Mouse (Mus musculus): ENCODE results near the gene Rab19. TPM values are rescaled to one million over a fixed set of nuclear protein-coding genes. Genes with fewer than 3 reads are reported as not detected.
"Not testable (repeated sequence)": the region's sequence is repeated elsewhere in the genome, so short reads cannot be mapped to it uniquely, and the experiment has no call there.

The Rab19 gene
- total RNA-seq, 2 experiments from 2014 or later, result not detected

DNA sequence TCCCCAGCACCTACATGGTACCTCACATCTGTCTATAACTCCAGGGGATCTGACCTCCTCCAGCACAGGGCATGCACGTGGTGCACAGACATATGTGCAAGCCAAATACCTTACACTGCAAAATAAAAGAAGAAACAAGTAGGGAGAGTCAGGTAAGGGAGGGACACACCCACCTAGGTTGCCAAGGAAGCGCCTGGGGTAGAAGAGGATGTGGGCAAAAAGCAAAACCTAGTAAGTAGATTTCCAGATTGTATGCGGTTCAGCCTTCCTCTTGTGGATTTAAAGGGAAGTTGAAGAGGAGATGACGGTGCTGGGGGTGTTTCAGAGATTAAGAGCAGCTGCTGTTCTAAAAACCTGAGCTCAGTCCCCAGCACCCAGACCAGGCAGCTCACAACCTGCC, 1.8 kb upstream of the Rab19 start:
- DNase-seq (ENCODE audit: low spot score in 2 of 2), result no peak

- no peak for DNase-seq (ENCODE audit: low spot score in 2 of 2)
Observed at GRCm38 (mm10) chr6:39379749-39380148, 1.2 kb upstream of the Rab19 start.

DNA sequence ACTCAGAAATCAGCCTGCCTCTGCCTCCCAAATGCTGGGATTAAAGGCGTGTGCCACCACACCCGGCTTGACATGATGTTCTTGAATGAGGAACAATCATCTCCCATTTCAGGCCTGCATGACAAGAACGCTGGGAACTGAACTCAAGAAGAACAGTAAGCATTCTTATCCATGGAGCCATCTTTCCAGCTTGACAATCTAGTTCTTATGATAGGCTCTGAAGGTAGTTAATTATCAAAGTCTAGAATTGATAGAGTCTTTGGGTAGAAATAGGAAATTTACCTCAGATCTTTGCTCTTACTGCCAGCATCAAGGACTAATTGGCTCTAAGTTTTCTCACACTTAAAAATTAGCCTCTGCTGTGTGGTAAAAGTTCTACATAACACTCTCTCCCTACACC, 699 bp upstream of the Rab19 start:
- no peak for DNase-seq (ENCODE audit: low spot score in 2 of 2)

- DNase-seq (ENCODE audit: low spot score in 2 of 2), result no peak
Observed at GRCm38 (mm10) chr6:39389988-39390387, 9.0 kb downstream of the Rab19 start.

DNA sequence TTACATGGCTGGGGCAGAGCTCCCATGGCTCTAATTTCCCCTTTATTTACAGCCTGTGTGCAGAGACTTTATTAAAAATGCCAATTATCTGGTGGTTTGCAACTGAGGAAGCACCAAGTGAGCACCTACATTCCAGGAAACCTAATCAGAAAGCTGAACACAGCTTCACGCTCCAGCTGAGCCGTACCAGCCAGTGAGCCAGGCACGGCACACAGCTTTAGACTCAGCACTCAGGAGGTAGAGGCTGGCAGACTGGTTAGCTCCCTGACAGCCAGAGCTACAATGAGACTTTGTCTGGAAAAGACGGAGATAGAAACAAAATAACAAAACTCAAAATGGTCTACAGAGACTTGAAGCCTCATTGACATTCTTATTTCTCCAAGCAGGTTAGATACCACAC, 14.5 kb downstream of the Rab19 start:
- no peak for DNase-seq (ENCODE audit: low spot score in 2 of 2)

- no peak for DNase-seq (ENCODE audit: low spot score in 2 of 2)
Observed at GRCm38 (mm10) chr6:39395916-39396315, 14.9 kb downstream of the Rab19 start.

GRCm38 (mm10) chr6:39397046-39397445, 16.1 kb downstream of the Rab19 start:
- DNase-seq (ENCODE audit: low spot score in 2 of 2), result no peak

GRCm38 (mm10) chr6:39398342-39398741, 17.4 kb downstream of the Rab19 start:
- no peak for DNase-seq (ENCODE audit: low spot score in 2 of 2)

GRCm38 (mm10) chr6:39400343-39400742, 19.4 kb downstream of the Rab19 start:
- no peak for DNase-seq (ENCODE audit: low spot score in 2 of 2)

GRCm38 (mm10) chr6:39403136-39403535, 22.2 kb downstream of the Rab19 start:
- DNase-seq (ENCODE audit: low spot score in 2 of 2), result no peak

DNA sequence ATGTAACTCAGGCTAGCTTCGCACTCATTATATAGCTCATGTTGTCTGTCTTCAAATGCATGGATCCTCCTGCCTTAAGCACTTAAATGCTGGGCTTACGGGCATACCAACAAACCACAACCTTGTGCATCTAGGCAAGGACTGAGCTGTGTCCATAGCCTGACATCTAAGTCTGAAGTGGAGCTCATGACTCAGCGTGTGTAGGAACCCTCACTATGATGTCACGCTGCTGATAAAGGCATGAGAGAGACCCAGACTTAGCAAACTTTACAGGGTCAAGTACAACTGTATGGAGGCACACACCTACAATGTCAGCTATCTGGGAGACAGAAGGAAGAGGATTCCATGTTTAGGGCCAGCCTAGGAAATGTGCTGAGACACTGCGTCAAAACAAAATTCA, 25.5 kb downstream of the Rab19 start:
- no peak for DNase-seq (ENCODE audit: low spot score in 2 of 2)

DNA sequence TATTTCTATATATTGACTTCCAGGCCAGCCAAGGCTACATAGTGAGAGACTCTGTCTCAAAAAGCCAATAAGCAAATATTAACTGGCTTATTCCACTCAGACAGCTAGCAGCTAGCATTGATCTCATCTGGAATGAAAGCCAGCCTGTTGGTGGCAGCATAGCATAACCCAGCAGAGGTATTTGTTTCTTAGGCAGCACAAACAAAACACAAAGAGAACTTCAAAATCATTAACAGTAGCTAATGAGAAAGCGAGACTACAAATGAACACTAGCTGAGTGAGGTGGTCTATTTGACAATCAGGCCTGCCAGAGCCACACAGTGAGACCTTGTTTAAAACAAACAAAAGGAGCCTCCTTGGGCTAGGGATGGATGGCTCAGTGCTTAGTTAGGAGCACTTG, 33.1 kb downstream of the Rab19 start:
- no peak for DNase-seq (ENCODE audit: low spot score in 2 of 2)

GRCm38 (mm10) chr6:39415762-39416161, 34.8 kb downstream of the Rab19 start:
- peak; percentile 70 to 83 for DNase-seq (ENCODE audit: low spot score in 2 of 2)

- DNase-seq (ENCODE audit: low spot score in 2 of 2), result not testable (repeated sequence)
Observed at GRCm38 (mm10) chr6:39416654-39417053, 35.7 kb downstream of the Rab19 start.

DNA sequence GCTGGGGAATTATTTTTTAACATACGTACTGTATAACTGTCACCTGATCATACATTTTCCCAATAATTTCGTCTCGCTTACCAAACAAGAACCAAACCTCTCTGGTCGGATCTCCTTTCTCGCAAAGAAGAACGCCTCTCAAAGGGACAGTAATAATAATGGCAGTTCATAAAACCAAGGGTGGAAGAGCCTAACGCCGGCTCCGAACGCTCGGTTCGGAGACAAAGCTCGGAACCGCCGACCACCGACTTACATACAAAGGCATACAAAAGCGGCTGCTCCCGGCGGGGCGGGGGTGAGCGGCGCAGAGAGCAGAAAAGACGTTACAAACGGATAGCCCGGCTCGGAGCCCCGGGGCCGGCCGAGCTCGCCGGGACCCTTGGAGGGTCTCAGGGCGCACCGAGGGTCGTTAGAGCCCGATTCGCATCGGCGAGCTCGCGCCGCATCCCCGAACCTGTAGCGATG, 38.4 kb downstream of the Rab19 start:
- DNase-seq (ENCODE audit: low spot score in 2 of 2), result peak; percentile 34 to 52

DNA sequence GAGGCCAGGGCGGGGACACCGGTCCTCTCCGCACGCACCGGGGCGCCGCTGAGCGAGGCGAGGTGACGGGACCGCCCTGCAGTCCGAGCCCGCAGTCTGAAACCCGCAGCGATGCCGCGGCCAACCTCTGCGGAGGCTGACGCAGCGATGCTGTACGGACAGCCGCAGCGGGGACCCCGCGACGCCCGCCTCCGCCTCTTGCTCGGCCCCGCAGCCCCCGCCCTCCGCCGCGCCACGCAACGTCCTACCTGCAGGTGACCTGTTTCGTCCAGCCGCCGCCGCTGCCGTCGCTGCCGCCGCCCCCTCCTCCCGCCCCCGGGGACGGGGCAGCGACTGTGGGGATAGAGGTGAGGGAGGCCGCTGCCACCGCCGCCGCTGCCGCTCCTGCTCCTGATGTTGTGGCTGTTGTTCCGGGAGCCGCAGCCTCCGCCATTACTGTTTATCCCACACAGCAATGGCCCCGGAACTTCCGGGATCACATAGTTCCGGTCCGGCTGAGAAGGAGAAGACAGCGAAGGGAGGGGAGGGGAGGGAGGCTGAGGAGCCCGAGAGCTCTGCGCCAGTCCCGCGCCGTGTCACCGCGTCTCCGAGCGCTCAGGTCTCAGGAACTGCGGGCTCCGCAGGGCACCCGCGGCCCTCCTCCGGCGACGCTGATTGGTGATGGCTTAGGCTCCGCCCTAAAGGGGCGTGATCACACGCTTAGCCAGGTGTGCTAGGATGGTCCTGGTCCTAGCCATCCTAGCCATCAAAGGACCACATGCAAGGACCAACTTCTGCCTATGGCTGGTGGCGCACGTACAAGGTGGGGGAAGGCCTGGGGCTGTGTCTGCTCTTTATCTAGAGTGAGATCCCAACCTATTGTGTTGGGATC, 39.1 kb downstream of the Rab19 start, which contains the start of gene Mkrn1:
Gene Mkrn1 (minus strand): TSS at position 612 of the 871 bp plus-strand sequence.
- peak; percentile 79 to 85 for DNase-seq (ENCODE audit: low spot score in 2 of 2)

DNA sequence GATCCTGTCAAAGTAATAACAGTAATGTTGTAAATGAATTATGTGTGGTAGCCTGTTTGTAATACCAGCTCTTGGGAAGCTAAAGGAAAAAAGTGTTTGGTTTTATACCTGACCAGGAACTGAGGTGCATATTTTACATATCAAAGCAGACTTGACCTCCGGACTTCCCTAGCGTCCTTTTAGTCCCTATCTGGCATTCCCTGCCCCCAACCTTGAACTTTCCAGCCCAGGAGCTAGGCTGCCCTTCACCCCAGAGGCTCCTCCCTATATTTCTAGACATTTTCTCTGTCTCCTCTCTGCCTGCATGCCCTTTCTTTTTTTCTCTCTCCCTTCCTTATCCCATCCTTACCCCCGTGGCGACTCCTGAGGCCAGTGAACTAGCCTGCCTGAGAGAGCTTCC, 39.9 kb downstream of the Rab19 start:
- DNase-seq (ENCODE audit: low spot score in 2 of 2), result no peak

- DNase-seq (ENCODE audit: low spot score in 2 of 2), result no peak
Observed at GRCm38 (mm10) chr6:39423130-39423551, 42.2 kb downstream of the Rab19 start.

GRCm38 (mm10) chr6:39423686-39424085, 42.7 kb downstream of the Rab19 start:
- DNase-seq (ENCODE audit: low spot score in 2 of 2), result no peak

- DNase-seq (ENCODE audit: low spot score in 2 of 2), result no peak
Observed at GRCm38 (mm10) chr6:39425181-39425580, 44.2 kb downstream of the Rab19 start.

GRCm38 (mm10) chr6:39426725-39427124, 45.8 kb downstream of the Rab19 start:
- DNase-seq (ENCODE audit: low spot score in 2 of 2), result no peak

DNA sequence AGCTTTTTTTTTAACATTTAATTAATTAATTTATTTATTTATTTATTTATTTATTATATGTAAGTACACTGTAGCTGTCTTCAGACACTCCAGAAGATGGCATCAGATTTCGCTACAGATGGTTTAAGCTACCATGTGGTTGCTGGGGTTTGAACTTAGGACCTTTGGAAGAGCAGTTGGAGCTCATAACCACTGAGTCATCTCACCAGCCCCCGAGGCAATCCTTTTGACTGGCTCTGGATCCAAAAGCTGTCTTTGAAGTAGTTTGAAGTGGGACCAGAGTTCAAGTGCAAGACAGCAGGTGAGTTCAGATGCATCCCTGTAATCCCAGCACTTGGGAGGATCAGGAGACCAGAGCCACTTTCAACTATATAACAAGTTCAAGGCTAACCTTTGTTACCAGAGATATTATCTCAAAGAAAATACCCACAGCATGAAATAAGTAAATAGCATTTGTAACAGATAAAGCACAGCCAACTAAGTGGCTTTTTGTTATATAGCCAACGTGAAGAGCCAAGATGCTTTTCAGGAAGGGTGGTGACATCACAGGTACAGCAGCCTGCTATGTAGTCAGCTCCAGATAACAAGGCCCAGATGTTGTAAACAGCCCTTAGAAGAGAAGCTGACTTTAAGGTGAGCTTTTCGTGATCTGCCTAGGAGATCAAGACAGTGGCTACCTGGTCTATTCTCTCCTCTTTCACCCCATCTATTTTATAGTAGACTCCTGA, 46.5 kb downstream of the Rab19 start:
- DNase-seq (ENCODE audit: low spot score in 2 of 2), result no peak

Data from left cerebral cortex, adult 18-20 months (tissue).